Mouse (Mus musculus) heart, adult 2 months (tissue): Measurements from ENCODE around the gene Trappc12.

Experiments
- CTCF ChIP-seq: fragments of 200-600 bp; IDR thresholded peaks from 2 replicates; pipeline ENCODE4 v1.8.1; 2022; ENCODE audit warnings: antibody characterized with exemption, mild to moderate bottlenecking, moderate library complexity
- EP300 ChIP-seq: fragments of 200-500 bp; IDR thresholded peaks from 2 replicates; pipeline ENCODE4 v1.6.1; 2011; ENCODE audit warnings: low read depth, low read length, control low read depth; ENCODE audit not compliant: insufficient read depth

DNA sequence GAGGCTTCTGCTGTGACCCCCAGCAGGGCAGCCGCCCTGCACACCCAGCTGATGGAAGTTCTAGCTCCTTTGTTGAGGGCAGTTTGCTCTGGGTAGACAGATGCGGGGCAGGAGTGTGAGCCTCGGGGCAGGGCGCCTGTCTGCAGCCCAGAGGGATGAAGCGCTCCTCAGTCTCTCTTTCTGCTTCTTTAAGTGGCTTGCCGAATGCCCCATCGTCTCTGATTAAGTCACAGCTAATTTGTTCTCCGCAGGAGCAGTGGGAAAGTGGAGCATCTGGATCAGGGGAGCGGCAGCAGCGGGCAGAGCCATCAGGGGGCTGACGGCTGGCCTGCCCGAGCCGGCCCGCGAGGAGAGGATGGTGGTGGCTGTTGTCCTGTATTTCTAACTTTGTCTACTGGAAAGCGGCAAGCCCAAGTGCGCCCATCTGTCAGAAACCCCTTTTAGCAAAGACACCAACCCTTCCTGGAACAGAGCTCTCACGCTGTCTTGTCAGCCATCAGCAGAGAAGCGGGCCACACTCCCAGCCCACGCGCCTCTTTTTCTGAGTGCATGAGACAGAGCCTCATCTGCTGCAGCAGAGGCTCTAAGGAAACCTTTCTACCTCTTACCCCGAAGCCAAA lies 39.6 kb downstream of the Trappc12 start:
- TF ChIP-seq CTCF, result no peak
- TF ChIP-seq EP300, result no peak
